Mouse (Mus musculus) hindbrain, embryonic 12.5 days (tissue): ENCODE data around the gene Ino80b. TPM values are rescaled to one million over a fixed set of nuclear protein-coding genes. Genes with fewer than 3 reads are reported as not detected.

Experiments
- ATAC-seq: fragments of 200-750 bp; cut with Nextera tagmentation; 2 replicates; pipeline ENCODE4 v1.8.0; 2017; ENCODE audit warnings: moderate TSS enrichment; ENCODE audit not compliant: low FRiP score
- H3K27ac ChIP-seq: fragments of 300-500 bp; sonication (generic); 2 replicates; pipeline ENCODE4 v1.5.1; 2016; ENCODE audit warnings: mild to moderate bottlenecking
- H3K27me3 ChIP-seq: fragments of 300-500 bp; sonication (generic); 2 replicates; pipeline ENCODE4 v1.6.1; 2016; ENCODE audit warnings: mild to moderate bottlenecking
- H3K36me3 ChIP-seq: fragments of 300-500 bp; sonication (generic); 2 replicates; pipeline ENCODE4 v1.6.1; 2016; ENCODE audit warnings: mild to moderate bottlenecking
- H3K4me1 ChIP-seq: fragments of 300-500 bp; sonication (generic); 2 replicates; pipeline ENCODE4 v1.6.1; 2016
- H3K4me2 ChIP-seq: fragments of 300-500 bp; sonication (generic); replicated peaks from 2 replicates; pipeline ENCODE4 v1.6.1; 2016; ENCODE audit warnings: mild to moderate bottlenecking
- H3K4me3 ChIP-seq: fragments of 300-500 bp; sonication (generic); 2 replicates; pipeline ENCODE4 v1.5.1; 2016; ENCODE audit warnings: mild to moderate bottlenecking
- H3K9ac ChIP-seq: fragments of 300-500 bp; sonication (generic); 2 replicates; pipeline ENCODE4 v1.6.1; 2016; ENCODE audit warnings: mild to moderate bottlenecking, moderate library complexity
- H3K9me3 ChIP-seq: fragments of 300-500 bp; sonication (generic); replicated peaks from 2 replicates; pipeline ENCODE4 v1.6.1; 2016; ENCODE audit warnings: mild to moderate bottlenecking
- WGBS: fragments of 180-500 bp; shearing (Covaris S2); methylation state at CpG from one replicate; pipeline ENCODE4 v1.1.7; 2016; 5-methylcytosine and 5-hydroxymethylcytosine counted together
- polyA plus RNA-seq: library from polyadenylated mRNA; unstranded; fragments of >200 nt; fragmentation: Nextera tagmentation; extraction: Ambion mirVana; gene quantifications from 2 replicates; pipeline ENCODE4 v1.2.1, GENCODE M21; 2016

The Ino80b gene
- polyA plus RNA-seq, 1 experiment from 2014 or later: 19.9 TPM

GRCm38 (mm10) chr6:83108762-83109668, 16.2 kb downstream of the Ino80b start, which contains the start of gene Mrpl53:
Mrpl53 (plus strand) TSS chr6:83109040.
- Histone ChIP-seq H3K9me3 (no peaks in the 10 kb centered on the region), H3K4me2 (peak within 1 kb of the TSS; percentile 76), H3K27ac (peak within 1 kb of the TSS; percentile 85), H3K27me3 (no peaks in the 10 kb centered on the region), H3K36me3 (peaks cover 5% of the 10 kb centered on the region; the same call in 1 of the 2 replicates), H3K4me1 (peaks cover 22% of the 10 kb centered on the region), H3K9ac (peak within 1 kb of the TSS; percentile 93), H3K4me3 (peak within 1 kb of the TSS; percentile 85)
- under 1% methylated on average over 76 of the region's 76 CpGs for WGBS
- peak; percentile 85 for ATAC-seq

DNA sequence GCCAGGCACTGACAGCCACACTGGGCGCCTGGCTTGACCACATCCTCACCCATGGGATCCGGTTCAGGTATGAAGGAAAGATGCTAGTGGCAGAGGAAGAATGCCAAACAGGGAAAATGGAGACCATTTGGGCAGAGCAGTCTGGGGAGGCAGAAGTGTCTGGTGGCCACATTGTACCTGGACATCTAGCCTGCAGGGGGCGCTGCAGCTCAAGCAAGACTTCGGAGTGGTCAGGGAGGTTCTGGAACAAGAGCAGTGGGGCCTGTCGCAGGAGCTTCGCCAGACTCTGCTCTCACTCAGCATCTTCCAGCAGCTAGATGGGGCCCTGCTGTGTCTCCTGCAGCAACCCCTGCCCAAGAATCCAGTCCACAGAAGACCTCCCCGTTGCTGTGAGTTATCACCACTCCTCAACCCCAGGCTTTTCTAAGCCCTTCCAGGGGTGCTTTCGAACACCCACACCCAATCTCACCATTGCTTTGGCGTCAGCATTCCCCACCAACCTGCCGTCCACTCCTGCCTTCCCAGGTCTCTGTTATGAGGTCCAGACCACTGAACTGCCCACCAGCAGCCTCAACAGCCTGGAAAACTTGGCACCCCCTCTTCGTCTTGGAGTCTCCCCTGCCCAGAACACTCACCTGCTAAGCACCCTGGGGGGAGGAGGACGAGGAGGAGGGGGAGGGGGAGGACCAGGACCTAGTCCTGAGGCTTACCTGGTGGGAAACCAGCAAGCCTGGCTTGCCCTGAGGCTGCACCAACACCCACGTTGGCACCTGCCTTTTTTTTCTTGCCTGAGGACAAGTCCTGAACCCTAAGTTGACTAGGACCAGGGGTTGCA, 17.4 kb downstream of the Ino80b start:
- ATAC-seq: peak; percentile 52; the same call in 1 of the 2 replicates
- Histone ChIP-seq H3K9ac (peak overlapping the region; percentile 93; the same call in 1 of the 2 replicates), H3K4me1 (peaks cover 29% of the 10 kb centered on the region), H3K9me3 (no peaks in the 10 kb centered on the region), H3K4me3 (peak overlapping the region; percentile 85), H3K36me3 (peaks cover 5% of the 10 kb centered on the region; the same call in 1 of the 2 replicates), H3K27ac (no peak overlapping the region), H3K4me2 (peak overlapping the region; percentile 76), H3K27me3 (peaks cover 8% of the 10 kb centered on the region; the same call in 1 of the 2 replicates)
- WGBS: 35% methylated on average over 13 of the region's 13 CpGs

DNA sequence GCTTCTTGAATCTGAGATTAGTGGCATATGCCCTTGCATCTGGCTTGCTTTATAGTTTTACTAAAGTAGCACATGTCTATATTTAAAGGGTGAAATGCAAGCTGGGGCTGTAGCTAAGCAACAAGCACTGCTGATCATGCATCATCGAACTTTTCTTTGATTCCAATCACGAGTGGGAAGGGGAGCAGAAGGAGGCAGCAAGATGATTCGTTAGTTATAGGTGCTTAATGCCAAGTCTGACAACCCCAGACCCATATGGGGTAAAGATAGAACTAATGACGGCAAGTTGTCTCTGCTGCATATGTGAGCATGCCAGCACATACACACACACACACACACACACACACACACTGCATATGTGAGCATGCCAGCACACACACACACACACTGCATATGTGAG, 21.1 kb downstream of the Ino80b start:
- no peak overlapping the region for H3K9ac ChIP-seq
- H3K9me3 ChIP-seq: no peaks in the 10 kb centered on the region
- no peak overlapping the region for H3K27ac ChIP-seq
- WGBS: 71% methylated on average over 4 of the region's 4 CpGs
- H3K4me1 ChIP-seq: peaks cover 33% of the 10 kb centered on the region
- no peak overlapping the region for H3K4me3 ChIP-seq
- peaks cover 15% of the 10 kb centered on the region for H3K27me3 ChIP-seq
- no peak for ATAC-seq
- no peak overlapping the region for H3K4me2 ChIP-seq
- H3K36me3 ChIP-seq: no peaks in the 10 kb centered on the region

- peak overlapping the region; percentile 84 for H3K9ac ChIP-seq
- no peaks in the 10 kb centered on the region for H3K9me3 ChIP-seq
- H3K27ac ChIP-seq: no peak overlapping the region
- 38% methylated on average over 11 of the region's 11 CpGs for WGBS
- H3K4me3 ChIP-seq: peak overlapping the region; percentile 76; the same call in 1 of the 2 replicates
- peaks cover 19% of the 10 kb centered on the region for H3K27me3 ChIP-seq
- ATAC-seq: no peak
- peak overlapping the region; percentile 100 for H3K4me2 ChIP-seq
- H3K36me3 ChIP-seq: no peaks in the 10 kb centered on the region
- H3K4me1 ChIP-seq: peaks cover 28% of the 10 kb centered on the region
These were observed 22.0 kb downstream of the Ino80b start for GRCm38 (mm10) chr6:83103130-83103650.

DNA sequence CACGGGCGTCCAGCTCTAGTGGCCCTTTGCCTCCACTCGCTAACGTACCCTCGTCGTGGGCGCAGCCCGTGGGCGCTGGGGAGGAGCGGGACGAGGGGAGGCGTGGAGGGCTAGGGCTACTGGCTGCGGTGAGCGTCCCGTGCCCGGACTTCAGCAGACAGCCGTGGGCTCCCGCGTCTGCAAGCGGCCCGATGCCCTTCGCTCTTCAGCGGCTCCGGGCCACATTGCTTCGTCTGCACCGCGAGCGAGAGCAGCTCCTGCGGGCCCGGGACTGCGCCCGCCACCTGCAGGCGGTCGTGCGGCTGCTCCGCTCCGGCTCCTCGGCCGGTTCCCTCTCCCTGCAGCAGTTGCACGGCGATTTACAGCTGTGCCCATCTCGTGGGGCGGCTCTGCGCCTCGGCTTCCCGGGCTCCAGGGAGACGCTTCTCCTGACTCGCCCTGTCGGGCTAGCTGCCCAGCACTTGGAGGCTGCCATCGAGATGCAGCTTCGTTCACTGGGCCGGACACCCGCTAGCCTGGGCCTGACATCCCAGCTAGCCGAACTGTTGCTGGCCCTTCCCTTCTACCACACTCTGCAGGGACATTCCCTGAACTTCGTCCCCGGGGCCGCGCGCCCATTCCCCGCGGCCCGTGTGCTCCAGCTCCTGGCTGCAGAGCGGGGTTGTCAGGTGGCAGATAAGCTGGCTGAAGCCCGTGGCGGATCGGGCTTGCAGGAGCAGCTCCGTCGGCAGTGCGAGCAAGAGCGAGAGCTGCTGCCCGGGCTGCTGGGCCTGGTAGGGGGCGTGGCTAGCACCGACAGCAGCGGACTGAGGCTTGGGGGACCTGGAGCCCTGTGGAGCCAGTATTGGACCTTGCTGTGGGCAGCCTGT, 23.3 kb downstream of the Ino80b start:
- H3K27ac ChIP-seq: peak overlapping the region; percentile 79
- peak overlapping the region; percentile 76 for H3K4me3 ChIP-seq
- under 1% methylated on average over 67 of the region's 74 CpGs for WGBS
- peak overlapping the region; percentile 100 for H3K4me2 ChIP-seq
- peak overlapping the region; percentile 84 for H3K9ac ChIP-seq
- no peaks in the 10 kb centered on the region for H3K9me3 ChIP-seq
- no peaks in the 10 kb centered on the region for H3K36me3 ChIP-seq
- H3K4me1 ChIP-seq: peaks cover 20% of the 10 kb centered on the region
- ATAC-seq: peak; percentile 76
- H3K27me3 ChIP-seq: peaks cover 19% of the 10 kb centered on the region

- WGBS: 1% methylated on average over 25 of the region's 25 CpGs
- Histone ChIP-seq H3K36me3 (no peaks in the 10 kb centered on the region), H3K27me3 (peaks cover 19% of the 10 kb centered on the region), H3K9ac (peak within 1 kb of the TSS; percentile 84), H3K27ac (peak within 1 kb of the TSS; percentile 79), H3K9me3 (no peaks in the 10 kb centered on the region), H3K4me2 (peak within 1 kb of the TSS; percentile 100), H3K4me3 (peak within 1 kb of the TSS; percentile 76), H3K4me1 (peaks cover 20% of the 10 kb centered on the region)
- ATAC-seq: peak; percentile 91
These were observed 23.9 kb downstream of the Ino80b start, which contains the start of the genes Ccdc142 and Gm42688 for GRCm38 (mm10) chr6:83101316-83101687. Ccdc142 (plus strand) TSS chr6:83101601. Gm42688 (plus strand) TSS chr6:83101617.

- Histone ChIP-seq H3K4me2 (no peak overlapping the region), H3K9me3 (0 out of 2 replicates have a peak, but pooled peaks cover 3% of the 10 kb centered on the region), H3K9ac (no peak overlapping the region), H3K27me3 (peaks cover 25% of the 10 kb centered on the region), H3K27ac (no peak overlapping the region), H3K36me3 (no peaks in the 10 kb centered on the region), H3K4me1 (peaks cover 19% of the 10 kb centered on the region), H3K4me3 (no peak overlapping the region)
- WGBS: 82% methylated on average over 2 of the region's 2 CpGs
- no peak for ATAC-seq
These were observed 26.8 kb downstream of the Ino80b start for GRCm38 (mm10) chr6:83098411-83098810.

GRCm38 (mm10) chr6:83095968-83096367, 29.3 kb downstream of the Ino80b start:
- 48% methylated on average over 6 of the region's 6 CpGs for WGBS
- H3K4me3 ChIP-seq: no peak overlapping the region
- no peak overlapping the region for H3K27ac ChIP-seq
- 0 out of 2 replicates have a peak, but pooled peaks cover 3% of the 10 kb centered on the region for H3K9me3 ChIP-seq
- H3K9ac ChIP-seq: no peak overlapping the region
- H3K4me1 ChIP-seq: peaks cover 3% of the 10 kb centered on the region; the same call in 1 of the 2 replicates
- no peak for ATAC-seq
- no peaks in the 10 kb centered on the region for H3K36me3 ChIP-seq
- H3K4me2 ChIP-seq: no peak overlapping the region
- H3K27me3 ChIP-seq: peaks cover 28% of the 10 kb centered on the region

DNA sequence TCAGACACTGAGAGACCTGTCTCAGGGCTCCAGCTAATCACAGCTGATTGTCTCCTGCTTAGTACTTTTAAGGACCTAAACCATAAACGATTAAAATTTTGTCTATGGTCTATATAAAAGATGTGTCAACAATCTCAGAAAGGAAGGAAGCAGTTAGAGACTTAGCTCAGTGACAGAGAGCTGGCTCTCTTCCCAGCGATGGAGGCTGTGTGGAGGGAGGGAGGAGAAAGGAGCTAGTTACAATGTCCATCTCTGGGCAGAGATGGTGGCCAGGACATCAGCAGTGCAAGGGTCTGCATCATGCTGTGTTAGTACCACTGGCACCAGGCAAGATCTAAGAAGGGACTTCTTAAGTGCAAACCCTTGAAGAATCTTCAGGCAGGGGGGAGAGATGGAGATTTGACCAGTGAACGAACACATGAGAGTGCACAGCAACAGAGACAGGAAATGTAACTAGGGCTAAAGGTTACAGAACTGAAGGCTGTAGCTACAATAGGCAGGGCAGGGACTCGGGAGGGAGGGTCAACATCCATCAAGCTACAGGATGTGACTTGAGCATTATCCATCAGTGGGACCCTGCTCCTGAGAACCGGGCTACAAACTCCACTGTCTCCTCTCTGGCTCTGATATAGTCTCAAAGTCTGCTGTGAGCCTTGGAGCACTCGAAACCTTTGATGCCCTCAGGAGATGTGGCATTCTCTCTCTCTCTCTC, 32.7 kb downstream of the Ino80b start:
- WGBS: 40% methylated on average over 6 of the region's 6 CpGs
- no peaks in the 10 kb centered on the region for H3K36me3 ChIP-seq
- no peak overlapping the region for H3K27ac ChIP-seq
- peaks cover 2% of the 10 kb centered on the region; the same call in 1 of the 2 replicates for H3K4me1 ChIP-seq
- no peak overlapping the region for H3K9ac ChIP-seq
- H3K4me2 ChIP-seq: no peak overlapping the region
- H3K27me3 ChIP-seq: peaks cover 52% of the 10 kb centered on the region
- ATAC-seq: no peak
- 0 out of 2 replicates have a peak, but pooled peaks cover 3% of the 10 kb centered on the region for H3K9me3 ChIP-seq
- H3K4me3 ChIP-seq: no peak overlapping the region

DNA sequence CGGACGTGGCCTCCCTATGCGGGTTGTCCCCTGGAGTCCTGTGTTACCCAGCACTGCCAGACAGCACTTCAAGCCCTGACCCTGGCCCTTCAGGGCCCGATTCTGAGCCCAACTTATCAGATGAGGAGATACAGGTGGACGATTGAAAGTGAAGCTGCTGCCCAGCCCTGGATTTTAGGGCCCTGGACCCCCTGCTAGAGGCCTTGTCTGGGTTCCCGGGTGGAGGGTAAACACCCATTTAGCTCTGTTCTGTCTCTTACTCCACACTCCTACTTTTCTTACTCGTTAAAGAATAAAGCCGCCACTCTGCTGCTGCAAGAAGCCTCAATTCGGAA, 37.3 kb downstream of the Ino80b start:
- no peaks in the 10 kb centered on the region for H3K36me3 ChIP-seq
- WGBS: 6% methylated on average over 9 of the region's 9 CpGs
- H3K9me3 ChIP-seq: no peaks in the 10 kb centered on the region
- peaks cover 89% of the 10 kb centered on the region for H3K27me3 ChIP-seq
- peaks cover 21% of the 10 kb centered on the region for H3K4me1 ChIP-seq
- ATAC-seq: no peak
- H3K4me3 ChIP-seq: peak overlapping the region; percentile 18
- H3K27ac ChIP-seq: no peak overlapping the region
- peak overlapping the region; percentile 40 for H3K4me2 ChIP-seq
- H3K9ac ChIP-seq: no peak overlapping the region
